Mouse (Mus musculus): ENCODE results near the gene Col19a1. TPM values are rescaled to one million over a fixed set of nuclear protein-coding genes. Genes with fewer than 3 reads are reported as not detected.

Col19a1 gene
- polyA plus RNA-seq, 1 experiment, result not detected

- TF ChIP-seq GATA1 (IDR thresholded peaks at IDR 0.05; ENCODE audit: low read length), result no peak
These were observed 356.8 kb downstream of the Col19a1 start for GRCm38 (mm10) chr1:24230428-24230827.

- no peak for TF ChIP-seq GATA1 (IDR thresholded peaks at IDR 0.05; ENCODE audit: low read length)
These were observed 357.7 kb downstream of the Col19a1 start for GRCm38 (mm10) chr1:24229552-24229951.

GRCm38 (mm10) chr1:24226941-24227711, 360.1 kb downstream of the Col19a1 start:
- TF ChIP-seq GATA1 (IDR thresholded peaks at IDR 0.05; ENCODE audit: low read length), result no peak

- no peak for TF ChIP-seq GATA1 (IDR thresholded peaks at IDR 0.05; ENCODE audit: low read length)
These were observed 361.3 kb downstream of the Col19a1 start for GRCm38 (mm10) chr1:24225825-24226526.

- no peak for TF ChIP-seq GATA1 (IDR thresholded peaks at IDR 0.05; ENCODE audit: low read length)
These were observed 364.2 kb downstream of the Col19a1 start for GRCm38 (mm10) chr1:24222981-24223612.

GRCm38 (mm10) chr1:24222231-24222630, 365.0 kb downstream of the Col19a1 start:
- no peak for TF ChIP-seq GATA1 (IDR thresholded peaks at IDR 0.05; ENCODE audit: low read length)

GRCm38 (mm10) chr1:24219041-24219440, 368.2 kb downstream of the Col19a1 start:
- no peak for TF ChIP-seq GATA1 (IDR thresholded peaks at IDR 0.05; ENCODE audit: low read length)

Other genes starting within 250 kb of the Col19a1 start
- 6.9 and 8.0 TPM in 2 replicates for gene Lmbrd1, start 91.2 kb upstream of the Col19a1 start, polyA plus RNA-seq (2012)

Data from G1E-ER4 (cell line).